Mouse (Mus musculus) heart, embryonic 14.5 days (tissue): ENCODE data around the gene Lsm12. TPM values are rescaled to one million over a fixed set of nuclear protein-coding genes. Genes with fewer than 3 reads are reported as not detected.

ENCODE experiments used
- ATAC-seq: fragments of 200-750 bp; cut with Nextera tagmentation; 2 replicates; pipeline ENCODE4 v1.8.0; 2017; ENCODE audit warnings: low read depth, moderate TSS enrichment; ENCODE audit not compliant: insufficient number of reproducible peaks, insufficient read depth, low FRiP score
- H3K27ac ChIP-seq, 2 experiments: fragments of 200-500 bp in 1 of 2; fragments of 300-500 bp in 1 of 2; sonication (generic) in 1 of 2; replicated peaks in 1 of 2; 2 replicates each; pipeline ENCODE4 v1.5.1; 2012 to 2014; ENCODE audit warnings: low read depth in 2 of 2, low read length in 2 of 2, control low read depth in 1 of 2, mild to moderate bottlenecking in 1 of 2, mixed read lengths in 1 of 2; ENCODE audit not compliant: control insufficient read depth in 1 of 2, insufficient read depth in 1 of 2
- H3K27me3 ChIP-seq: fragments of 300-500 bp; sonication (generic); 2 replicates; pipeline ENCODE4 v1.6.1; 2014; ENCODE audit warnings: mild to moderate bottlenecking, low read length, control low read depth; ENCODE audit not compliant: control insufficient read depth, insufficient read depth
- H3K36me3 ChIP-seq: fragments of 300-500 bp; sonication (generic); 2 replicates; pipeline ENCODE4 v1.6.1; 2014; ENCODE audit warnings: mild to moderate bottlenecking, control low read depth, low read length, mixed read lengths; ENCODE audit not compliant: control insufficient read depth, insufficient read depth
- H3K4me1 ChIP-seq, 2 experiments: fragments of 200-500 bp in 1 of 2; fragments of 300-500 bp in 1 of 2; sonication (generic) in 1 of 2; 2 replicates each; pipeline ENCODE4 v1.6.1; 2012 to 2014; ENCODE audit warnings: low read length in 2 of 2, control low read depth in 1 of 2, mixed read lengths in 1 of 2; ENCODE audit not compliant: control insufficient read depth in 2 of 2, insufficient read depth in 2 of 2
- H3K4me2 ChIP-seq: fragments of 300-500 bp; sonication (generic); 2 replicates; pipeline ENCODE4 v1.6.1; 2014; ENCODE audit warnings: mild to moderate bottlenecking, low read length
- H3K4me3 ChIP-seq, 2 experiments: fragments of 200-500 bp in 1 of 2; fragments of 300-500 bp in 1 of 2; sonication (generic) in 1 of 2; 2 replicates each; pipeline ENCODE4 v1.5.1; 2012 to 2014; ENCODE audit warnings: low read length in 2 of 2, mild to moderate bottlenecking in 2 of 2, control low read depth in 1 of 2, low read depth in 1 of 2, moderate library complexity in 1 of 2; ENCODE audit not compliant: control insufficient read depth in 1 of 2, insufficient read depth in 1 of 2
- H3K9ac ChIP-seq: fragments of 300-500 bp; sonication (generic); 2 replicates; pipeline ENCODE4 v1.6.1; 2014; ENCODE audit warnings: mild to moderate bottlenecking, low read length
- H3K9me3 ChIP-seq: fragments of 300-500 bp; sonication (generic); 2 replicates; pipeline ENCODE4 v1.6.1; 2016; ENCODE audit warnings: low read length, control low read depth; ENCODE audit not compliant: control insufficient read depth
- WGBS: fragments of 180-500 bp; shearing (Covaris S2); extraction: QIAGEN DNeasy Blood & Tissue Kit; methylation state at CpG from one replicate; pipeline ENCODE4 v1.1.7; 2014; 5-methylcytosine and 5-hydroxymethylcytosine counted together
- polyA plus RNA-seq: library from polyadenylated mRNA; unstranded; fragments of >200 nt; fragmentation: Nextera tagmentation; extraction: Ambion mirVana; gene quantifications from 2 replicates; pipeline ENCODE4 v1.2.1, GENCODE M21; 2014

The Lsm12 gene
- polyA plus RNA-seq, 1 experiment from 2014 or later = 60.3 TPM

- Histone ChIP-seq H3K4me2 (peak overlapping the region; percentile 80), H3K27me3 (no peaks in the 10 kb centered on the region), H3K4me1 (peaks cover 56 to 83% of the 10 kb centered on the region in 2 experiments), H3K9ac (peak overlapping the region; percentile 25), H3K27ac (peak overlapping the region; percentile 91 to 94), H3K9me3 (no peaks in the 10 kb centered on the region), H3K36me3 (peaks cover 14% of the 10 kb centered on the region), H3K4me3 (peak overlapping the region in 1 of 2 experiments; percentile 69; a peak in 1 of 4 replicates)
- ATAC-seq = peak; percentile 36
- 17% methylated on average over 4 of the region's 4 CpGs for WGBS
Measured at GRCm38 (mm10) chr11:102219994-102220346, 34.9 kb upstream of the Lsm12 start.

GRCm38 (mm10) chr11:102219247-102219993, 34.3 kb upstream of the Lsm12 start:
- 33% methylated on average over 14 of the region's 14 CpGs for WGBS
- peak overlapping the region; percentile 91 to 94 for H3K27ac ChIP-seq
- peak overlapping the region; percentile 84 for H3K9ac ChIP-seq
- peaks cover 14% of the 10 kb centered on the region for H3K36me3 ChIP-seq
- H3K27me3 ChIP-seq = no peaks in the 10 kb centered on the region
- no peaks in the 10 kb centered on the region for H3K9me3 ChIP-seq
- H3K4me1 ChIP-seq = peaks cover 57 to 83% of the 10 kb centered on the region in 2 experiments
- peak overlapping the region in 1 of 2 experiments; percentile 69; a peak in 3 of 4 replicates for H3K4me3 ChIP-seq
- no peak for ATAC-seq
- peak overlapping the region; percentile 80 for H3K4me2 ChIP-seq

- H3K36me3 ChIP-seq = peaks cover 11% of the 10 kb centered on the region
Measured at GRCm38 (mm10) chr11:102218783-102219182, 33.7 kb upstream of the Lsm12 start.

GRCm38 (mm10) chr11:102217876-102218430, 32.9 kb upstream of the Lsm12 start:
- peaks cover 11% of the 10 kb centered on the region for H3K36me3 ChIP-seq
- peaks cover 63 to 81% of the 10 kb centered on the region in 2 experiments for H3K4me1 ChIP-seq
- no peaks in the 10 kb centered on the region for H3K9me3 ChIP-seq
- no peaks in the 10 kb centered on the region for H3K27me3 ChIP-seq
- peak overlapping the region; percentile 69 to 83 for H3K4me3 ChIP-seq
- peak overlapping the region; percentile 80 for H3K4me2 ChIP-seq
- peak overlapping the region; percentile 90 to 94 for H3K27ac ChIP-seq
- ATAC-seq = no peak
- H3K9ac ChIP-seq = peak overlapping the region; percentile 84
- WGBS = 15% methylated on average over 7 of the region's 7 CpGs

More at GRCm38 (mm10) chr11:102218783-102219182, 33.7 kb upstream of the Lsm12 start:
- no peaks in the 10 kb centered on the region for H3K9me3 ChIP-seq
- H3K4me1 ChIP-seq = peaks cover 60 to 83% of the 10 kb centered on the region in 2 experiments
- H3K9ac ChIP-seq = peak overlapping the region; percentile 84
- peak overlapping the region; percentile 91 to 94 for H3K27ac ChIP-seq
- H3K27me3 ChIP-seq = no peaks in the 10 kb centered on the region
- H3K4me2 ChIP-seq = peak overlapping the region; percentile 80
- WGBS = 0% methylated on average over 10 of the region's 10 CpGs
- H3K4me3 ChIP-seq = peak overlapping the region; percentile 69 to 83
- ATAC-seq = peak; percentile 78

GRCm38 (mm10) chr11:102217396-102217795, 32.3 kb upstream of the Lsm12 start:
- no peak for ATAC-seq
- 27% methylated on average over 6 of the region's 6 CpGs for WGBS
- peaks cover 5% of the 10 kb centered on the region; the same call in 1 of the 2 replicates for H3K36me3 ChIP-seq
- H3K4me3 ChIP-seq = peak overlapping the region; percentile 69 to 83
- H3K4me1 ChIP-seq = peaks cover 58 to 81% of the 10 kb centered on the region in 2 experiments
- H3K27me3 ChIP-seq = no peaks in the 10 kb centered on the region
- no peaks in the 10 kb centered on the region for H3K9me3 ChIP-seq
- H3K9ac ChIP-seq = peak overlapping the region; percentile 84
- H3K4me2 ChIP-seq = peak overlapping the region; percentile 80
- peak overlapping the region; percentile 90 to 94 for H3K27ac ChIP-seq

- H3K4me3 ChIP-seq = peak overlapping the region; percentile 69 to 83
- H3K27me3 ChIP-seq = no peaks in the 10 kb centered on the region
- peak overlapping the region; percentile 80 for H3K4me2 ChIP-seq
- H3K9me3 ChIP-seq = no peaks in the 10 kb centered on the region
- H3K4me1 ChIP-seq = peaks cover 58 to 81% of the 10 kb centered on the region in 2 experiments
- ATAC-seq = no peak
- 0 out of 2 replicates have a peak, but pooled peaks cover 5% of the 10 kb centered on the region for H3K36me3 ChIP-seq
- H3K9ac ChIP-seq = peak overlapping the region; percentile 84
- H3K27ac ChIP-seq = peak overlapping the region; percentile 90 to 94
- WGBS = 20% methylated on average over 5 of the region's 5 CpGs
Measured at GRCm38 (mm10) chr11:102216886-102217240, 31.8 kb upstream of the Lsm12 start.

- H3K36me3 ChIP-seq = peaks cover 7% of the 10 kb centered on the region; the same call in 1 of the 2 replicates
- peak overlapping the region; percentile 69 to 83 for H3K4me3 ChIP-seq
- 12% methylated on average over 12 of the region's 12 CpGs for WGBS
- H3K9ac ChIP-seq = peak overlapping the region; percentile 84
- H3K27ac ChIP-seq = peak overlapping the region; percentile 90 to 94
- peak overlapping the region; percentile 80 for H3K4me2 ChIP-seq
- H3K27me3 ChIP-seq = no peaks in the 10 kb centered on the region
- peak; percentile 69 for ATAC-seq
- peaks cover 60 to 83% of the 10 kb centered on the region in 2 experiments for H3K4me1 ChIP-seq
- H3K9me3 ChIP-seq = no peaks in the 10 kb centered on the region
Measured at GRCm38 (mm10) chr11:102216056-102216885, 31.2 kb upstream of the Lsm12 start.
